Mouse (Mus musculus): ENCODE measurements at regions not wholly inside any gene's neighbourhood (a gene's known extent, or its start where the extent isn't known, plus 50 kb on each side); places are given as distances from the start of the nearest gene placed in this dataset.

DNA sequence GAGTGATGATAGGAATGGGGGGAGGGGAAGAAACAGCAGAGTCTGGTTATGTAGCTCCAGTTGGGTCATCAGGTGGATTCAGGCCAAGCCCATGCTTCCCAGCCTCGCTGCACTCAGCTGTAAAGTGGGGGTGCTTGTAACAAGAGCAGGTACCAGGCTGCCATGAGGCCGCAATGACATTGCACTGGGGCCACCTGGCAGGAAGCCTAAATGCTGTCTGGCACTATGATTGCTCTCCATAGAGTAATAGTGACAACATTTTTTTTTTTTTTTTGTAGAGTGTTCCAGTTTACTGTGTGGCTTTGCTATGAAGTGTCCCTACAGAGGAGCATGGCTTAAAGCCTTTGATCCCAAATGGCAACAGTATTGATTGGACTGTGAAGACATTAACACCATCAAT is 171.9 kb upstream of the Prok2 start:
- TF ChIP-seq POLR2A (IDR thresholded peaks at IDR 0.05; ENCODE audit: insufficient read depth, low read depth, low read length) (no peak), CTCF (IDR thresholded peaks at IDR 0.05) (no peak), EP300 (IDR thresholded peaks at IDR 0.05; ENCODE audit: insufficient read depth, low read depth, low read length) (no peak)
